Mouse (Mus musculus): ENCODE results near the gene Syf2. TPM values are rescaled to one million over a fixed set of nuclear protein-coding genes. Genes with fewer than 3 reads are reported as not detected.
A peak's percentile ranks its signal among the peaks of the same experiment; 100 is the strongest.

Syf2 gene
- polyA plus RNA-seq, 1 experiment: 19.2 TPM

GRCm38 (mm10) chr4:134922925-134923244, 7.8 kb upstream of the Syf2 start:
- DNase-seq (ENCODE audit: low read depth in 1 of 2, low spot score in 2 of 2): peak in 1 of 2 experiments; percentile 68
- Histone ChIP-seq H3K27me3 (ENCODE audit: control insufficient read depth, insufficient read depth, low read length) (no peaks in the 10 kb centered on the region), H3K36me3 (ENCODE audit: control insufficient read depth, insufficient read depth, low read length) (peaks cover 29% of the 10 kb centered on the region), H3K4me3 (ENCODE audit: extremely low read depth, insufficient read depth, insufficient read length) (peak overlapping the region; percentile 67), H3K4me1 (ENCODE audit: control insufficient read depth, insufficient read depth, insufficient read length) (peaks cover 30% of the 10 kb centered on the region; the same call in 1 of the 2 replicates), H3K27ac (ENCODE audit: insufficient read depth, low read length) (peak overlapping the region; percentile 91)
- TF ChIP-seq CTCF (IDR thresholded peaks at IDR 0.05; ENCODE audit: extremely low read depth, insufficient read depth, insufficient read length, insufficient replicate concordance): no peak
- TF ChIP-seq POLR2A (IDR thresholded peaks at IDR 0.05; ENCODE audit: low read depth, low read length): no peak; the same call in 1 of the 2 replicates
- under 1% methylated on average over 13 of the region's 13 CpGs for WGBS

DNA sequence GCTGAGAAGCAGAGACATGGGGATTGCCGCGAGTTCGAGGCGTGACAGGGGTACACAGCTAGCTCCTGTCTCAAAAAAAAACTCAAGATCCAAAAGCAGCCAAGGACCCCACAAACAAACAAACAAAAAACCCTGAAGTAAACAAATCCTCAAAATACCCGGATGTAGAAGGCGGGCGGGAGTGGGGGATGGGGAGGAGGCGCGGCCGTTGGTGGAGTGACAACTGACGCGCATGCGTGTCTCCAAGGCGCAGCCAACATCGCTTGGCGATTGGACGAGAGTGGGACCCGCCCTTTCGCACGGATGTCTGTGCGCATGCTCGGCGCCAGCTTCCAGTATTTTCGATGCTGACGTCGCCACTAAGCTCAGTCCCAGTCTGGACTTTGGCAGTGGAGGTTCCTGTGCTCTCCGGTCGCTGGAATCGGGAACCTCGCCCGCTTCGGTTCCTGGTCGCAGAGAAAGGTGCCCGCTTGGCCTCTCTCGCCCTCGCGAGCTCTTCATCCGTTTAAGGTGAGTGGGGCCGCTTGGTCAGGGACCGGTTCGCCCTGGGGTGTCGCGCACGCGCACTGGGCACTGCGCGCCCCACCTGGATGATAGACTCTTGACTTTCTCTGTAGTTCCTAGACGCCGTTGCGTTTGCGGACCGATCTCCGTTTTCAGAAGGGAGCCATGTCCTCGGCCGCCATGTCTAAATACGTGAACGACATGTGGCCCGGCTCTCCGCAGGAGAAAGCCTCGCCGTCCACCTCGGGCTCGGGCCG, 7.3 kb upstream of the Syf2 start, which contains the start of gene Rsrp1:
Rsrp1 (plus strand) TSS at position 335 of the 761 bp plus-strand sequence.
- peak within 1 kb of the TSS; percentile 92 for H3K4me3 ChIP-seq (ENCODE audit: extremely low read depth, insufficient read depth, insufficient read length)
- peaks cover 26% of the 10 kb centered on the region; the same call in 1 of the 2 replicates for H3K4me1 ChIP-seq (ENCODE audit: control insufficient read depth, insufficient read depth, insufficient read length)
- H3K27me3 ChIP-seq (ENCODE audit: control insufficient read depth, insufficient read depth, low read length): no peaks in the 10 kb centered on the region
- TF ChIP-seq POLR2A (IDR thresholded peaks at IDR 0.05; ENCODE audit: low read depth, low read length): peak; percentile 100
- TF ChIP-seq CTCF (IDR thresholded peaks at IDR 0.05; ENCODE audit: extremely low read depth, insufficient read depth, insufficient read length, insufficient replicate concordance): no peak
- DNase-seq (ENCODE audit: low read depth in 1 of 2, low spot score in 2 of 2): peak; percentile 96
- peak within 1 kb of the TSS; percentile 97 for H3K27ac ChIP-seq (ENCODE audit: insufficient read depth, low read length)
- H3K36me3 ChIP-seq (ENCODE audit: control insufficient read depth, insufficient read depth, low read length): peaks cover 34% of the 10 kb centered on the region
- under 1% methylated on average over 64 of the region's 64 CpGs for WGBS

GRCm38 (mm10) chr4:134924019-134924741, 6.5 kb upstream of the Syf2 start:
- Histone ChIP-seq H3K27ac (ENCODE audit: insufficient read depth, low read length) (peak overlapping the region; percentile 97), H3K36me3 (ENCODE audit: control insufficient read depth, insufficient read depth, low read length) (peaks cover 36% of the 10 kb centered on the region), H3K27me3 (ENCODE audit: control insufficient read depth, insufficient read depth, low read length) (no peaks in the 10 kb centered on the region), H3K4me1 (ENCODE audit: control insufficient read depth, insufficient read depth, insufficient read length) (peaks cover 22% of the 10 kb centered on the region; the same call in 1 of the 2 replicates), H3K4me3 (ENCODE audit: extremely low read depth, insufficient read depth, insufficient read length) (peak overlapping the region; percentile 92)
- peak; percentile 46 to 65 for DNase-seq (ENCODE audit: low read depth in 1 of 2, low spot score in 2 of 2)
- WGBS: under 1% methylated on average over 75 of the region's 75 CpGs
- no peak for TF ChIP-seq CTCF (IDR thresholded peaks at IDR 0.05; ENCODE audit: extremely low read depth, insufficient read depth, insufficient read length, insufficient replicate concordance)
- no peak for TF ChIP-seq POLR2A (IDR thresholded peaks at IDR 0.05; ENCODE audit: low read depth, low read length)

DNA sequence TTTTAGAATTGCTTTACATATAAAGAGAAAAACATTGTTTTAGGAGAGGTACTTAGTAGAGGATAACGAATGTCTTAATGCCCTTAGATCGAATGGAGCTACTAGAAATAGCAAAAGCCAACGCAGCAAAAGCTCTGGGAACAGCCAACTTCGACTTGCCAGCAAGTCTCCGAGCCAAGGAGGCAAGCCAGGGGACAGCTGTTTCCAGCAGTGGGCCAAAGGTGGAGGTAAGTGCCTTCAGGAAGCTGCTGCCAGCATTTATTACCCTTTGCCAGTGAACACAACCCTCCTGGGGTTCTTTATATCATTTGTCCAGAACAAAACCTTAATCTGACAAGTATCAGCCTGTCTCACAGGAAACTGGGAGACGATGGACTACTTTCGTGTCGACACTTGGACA, 5.5 kb upstream of the Syf2 start:
- DNase-seq (ENCODE audit: low read depth in 1 of 2, low spot score in 2 of 2): no peak
- Histone ChIP-seq H3K36me3 (ENCODE audit: control insufficient read depth, insufficient read depth, low read length) (peaks cover 36% of the 10 kb centered on the region), H3K4me3 (ENCODE audit: extremely low read depth, insufficient read depth, insufficient read length) (peak overlapping the region; percentile 9), H3K4me1 (ENCODE audit: control insufficient read depth, insufficient read depth, insufficient read length) (peaks cover 19% of the 10 kb centered on the region; the same call in 1 of the 2 replicates), H3K27ac (ENCODE audit: insufficient read depth, low read length) (no peak overlapping the region), H3K27me3 (ENCODE audit: control insufficient read depth, insufficient read depth, low read length) (no peaks in the 10 kb centered on the region)
- 23% methylated on average over 8 of the region's 8 CpGs for WGBS
- TF ChIP-seq CTCF (IDR thresholded peaks at IDR 0.05; ENCODE audit: extremely low read depth, insufficient read depth, insufficient read length, insufficient replicate concordance): no peak
- no peak for TF ChIP-seq POLR2A (IDR thresholded peaks at IDR 0.05; ENCODE audit: low read depth, low read length)

GRCm38 (mm10) chr4:134927815-134928463, 2.8 kb upstream of the Syf2 start:
- 71% methylated on average over 5 of the region's 5 CpGs for WGBS
- Histone ChIP-seq H3K4me1 (ENCODE audit: control insufficient read depth, insufficient read depth, insufficient read length) (peaks cover 11% of the 10 kb centered on the region), H3K4me3 (ENCODE audit: extremely low read depth, insufficient read depth, insufficient read length) (no peak overlapping the region), H3K27ac (ENCODE audit: insufficient read depth, low read length) (no peak overlapping the region), H3K27me3 (ENCODE audit: control insufficient read depth, insufficient read depth, low read length) (no peaks in the 10 kb centered on the region), H3K36me3 (ENCODE audit: control insufficient read depth, insufficient read depth, low read length) (peaks cover 36% of the 10 kb centered on the region)
- no peak for TF ChIP-seq POLR2A (IDR thresholded peaks at IDR 0.05; ENCODE audit: low read depth, low read length)
- no peak for DNase-seq (ENCODE audit: low read depth in 1 of 2, low spot score in 2 of 2)

DNA sequence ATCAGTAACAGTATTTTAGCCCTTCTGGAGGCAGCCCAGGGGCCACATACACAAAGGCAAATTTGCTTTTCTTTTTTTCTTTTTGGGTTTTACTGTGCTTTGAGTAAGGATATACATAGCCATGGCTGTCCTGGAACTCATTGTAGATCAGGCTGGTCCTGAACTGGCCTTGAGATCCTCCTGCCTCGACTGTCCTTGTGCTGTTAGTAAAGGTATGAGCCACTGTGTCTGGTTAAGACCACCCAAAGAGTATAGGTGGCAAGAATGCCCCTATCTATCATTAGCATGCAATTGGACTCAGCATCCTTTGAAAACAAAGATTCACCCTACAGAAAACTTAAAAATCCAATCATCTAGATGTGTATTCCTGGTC, 2.2 kb upstream of the Syf2 start:
- WGBS: 77% methylated on average over 1 of the region's 1 CpGs
- Histone ChIP-seq H3K27ac (ENCODE audit: insufficient read depth, low read length) (no peak overlapping the region), H3K36me3 (ENCODE audit: control insufficient read depth, insufficient read depth, low read length) (peaks cover 36% of the 10 kb centered on the region), H3K4me3 (ENCODE audit: extremely low read depth, insufficient read depth, insufficient read length) (no peak overlapping the region), H3K4me1 (ENCODE audit: control insufficient read depth, insufficient read depth, insufficient read length) (peaks cover 11% of the 10 kb centered on the region), H3K27me3 (ENCODE audit: control insufficient read depth, insufficient read depth, low read length) (no peaks in the 10 kb centered on the region)
- no peak for TF ChIP-seq POLR2A (IDR thresholded peaks at IDR 0.05; ENCODE audit: low read depth, low read length)
- no peak for TF ChIP-seq CTCF (IDR thresholded peaks at IDR 0.05; ENCODE audit: extremely low read depth, insufficient read depth, insufficient read length, insufficient replicate concordance)
- no peak for DNase-seq (ENCODE audit: low read depth in 1 of 2, low spot score in 2 of 2)
